Mouse (Mus musculus): ENCODE data around the gene Fbxl12. TPM values are rescaled to one million over a fixed set of nuclear protein-coding genes. Genes with fewer than 3 reads are reported as not detected.

Gene Fbxl12
- 31.5 TPM for polyA plus RNA-seq (2014; fragmentation: Illumina TruSeq; extraction: RNeasy Lipid Tissue Mini Kit (QIAGEN cat#74804); ENCODE audit: low read depth, low replicate concordance)

DNA sequence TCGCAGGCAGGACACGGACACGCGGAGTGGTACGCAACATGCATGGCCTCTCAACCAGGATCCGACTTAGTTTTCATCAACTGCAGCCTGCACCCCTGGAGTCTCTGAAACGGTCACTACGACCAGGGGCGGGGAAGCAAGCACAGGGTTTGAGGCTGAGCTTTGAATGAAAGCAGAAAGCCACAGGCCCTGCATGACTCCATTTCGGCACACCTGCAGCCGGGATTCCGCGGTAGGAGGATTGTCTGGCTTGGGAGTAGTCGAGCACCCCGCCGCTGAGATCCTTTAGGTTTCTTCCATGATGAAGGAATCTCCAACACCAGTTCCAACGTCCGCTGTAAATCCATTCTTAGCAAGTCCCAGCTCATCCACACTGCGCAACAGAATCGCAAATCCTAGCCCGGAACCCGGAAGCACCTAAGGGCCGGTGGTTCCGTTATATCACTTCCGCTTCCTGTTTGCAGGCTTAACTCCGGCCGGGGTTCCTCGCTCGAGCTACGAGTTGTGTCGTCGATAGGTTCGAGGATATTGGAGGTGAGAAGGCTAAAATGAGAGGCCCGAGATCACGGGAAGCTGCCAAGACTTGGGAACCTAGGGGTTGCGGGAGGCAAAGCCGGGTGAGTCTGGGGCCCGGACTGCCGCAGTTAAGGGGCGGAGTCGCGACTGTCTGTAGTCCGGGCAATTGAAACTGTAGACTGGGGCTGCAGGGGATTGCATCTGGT is at the start of gene Fbxl12:
Gene Fbxl12, minus strand, starts transcription at position 408 of the 722 bp plus-strand sequence.

DNA sequence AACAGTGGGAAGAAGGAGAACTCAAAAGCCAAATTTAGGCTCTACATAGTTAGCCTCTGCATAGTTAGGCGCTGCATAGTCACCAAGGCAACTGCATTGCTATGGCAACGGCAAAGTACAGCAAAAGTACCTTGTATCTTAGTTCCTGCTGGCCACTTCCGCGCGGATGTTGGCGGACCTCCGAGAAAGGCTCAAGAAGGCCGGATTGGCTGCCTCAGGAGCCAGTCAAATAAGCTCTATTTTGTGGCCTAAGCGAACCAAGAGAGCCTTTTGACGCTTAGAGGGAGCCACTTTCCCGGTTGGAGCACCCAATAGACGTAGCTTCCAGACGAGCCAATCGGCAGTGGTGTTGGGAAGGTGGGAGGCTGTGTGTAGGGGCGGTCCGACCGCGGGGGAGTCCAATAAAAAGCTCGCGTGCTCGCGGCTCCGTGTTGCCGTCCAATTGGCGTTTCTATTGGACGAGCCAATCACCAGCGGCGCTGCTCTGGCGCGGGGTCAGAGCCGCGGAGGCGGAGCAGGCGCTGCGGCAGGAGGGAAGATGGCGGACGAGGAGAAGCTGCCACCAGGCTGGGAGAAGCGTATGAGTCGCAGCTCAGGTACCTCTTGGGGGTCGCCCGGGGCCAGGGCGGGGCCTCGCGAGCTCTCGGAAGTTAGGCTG is 7.2 kb upstream of the Fbxl12 start, which contains the start of gene Pin1:
Gene Pin1, plus strand, starts transcription at position 494 of the 658 bp plus-strand sequence.

DNA sequence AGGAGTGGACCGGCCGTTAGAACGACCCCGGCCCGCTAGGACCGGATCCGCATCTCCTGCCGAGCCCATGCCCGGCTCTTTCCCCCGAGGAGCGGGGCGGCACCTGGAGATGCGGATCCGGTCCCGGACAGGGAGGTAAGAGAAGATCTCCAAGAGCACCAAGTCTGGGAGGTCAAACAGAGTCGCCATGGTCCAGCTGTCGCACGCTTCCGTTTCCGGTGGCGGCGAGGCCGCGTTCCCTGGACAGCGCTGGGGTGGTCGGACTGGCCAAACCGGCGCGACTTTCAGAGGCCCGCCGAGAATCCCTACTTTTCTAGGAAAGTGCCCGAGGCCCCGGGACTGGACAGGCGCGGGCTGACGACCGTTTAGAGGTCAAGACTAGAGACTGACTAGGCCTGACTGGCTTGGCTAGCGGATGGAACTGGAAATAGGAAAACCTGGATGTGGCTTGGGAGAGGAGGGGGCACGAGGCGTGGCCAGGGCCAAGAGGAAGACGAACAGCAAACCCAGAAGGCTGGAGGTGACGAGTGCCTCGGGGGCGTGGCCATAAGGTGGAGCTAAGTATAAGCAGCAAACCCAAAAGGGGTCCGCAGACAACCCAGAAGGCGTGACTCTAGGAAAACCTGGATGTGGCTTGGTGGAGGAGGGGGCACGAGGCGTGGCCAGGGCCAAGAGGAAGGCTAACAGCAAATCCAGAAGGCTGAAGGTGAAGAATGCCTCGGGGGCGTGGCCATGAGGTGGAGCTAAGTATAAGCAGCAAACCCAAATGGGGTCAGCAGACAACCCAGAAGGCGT is 2.3 kb downstream of the Fbxl12 start, which contains the start of gene Ubl5:
Gene Ubl5, plus strand, starts transcription at position 778 of the 795 bp plus-strand sequence.

DNA sequence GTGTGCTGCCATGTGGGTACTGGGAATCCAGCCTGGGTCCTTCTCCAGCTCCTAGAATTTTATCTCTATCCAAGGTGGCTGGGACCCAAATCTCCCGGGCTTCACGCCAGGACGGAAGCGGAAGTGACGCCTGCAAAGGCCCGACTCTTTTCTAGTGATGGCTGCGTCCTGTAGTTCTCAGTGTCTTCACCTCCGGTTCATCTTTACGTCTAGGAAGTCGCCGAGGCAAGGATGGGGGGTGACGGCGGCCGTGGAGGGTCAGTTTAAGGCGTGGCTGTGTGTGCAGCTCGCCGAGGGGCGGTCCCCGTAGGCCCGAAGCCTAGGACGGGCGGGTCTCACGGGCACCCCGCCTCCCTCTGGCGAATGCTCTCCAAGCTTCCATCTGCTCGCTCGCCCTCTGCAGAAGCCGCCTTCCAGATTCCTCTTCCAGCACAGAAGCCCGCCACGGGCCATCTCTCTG is 63.4 kb downstream of the Fbxl12 start, which contains the start of gene Zfp846:
Gene Zfp846, plus strand, starts transcription at position 117 of the 460 bp plus-strand sequence.

Other genes with a start within 250 kb of the Fbxl12 start
- 5.8 TPM for gene Zfp26, start 184.6 kb downstream of the Fbxl12 start, polyA plus RNA-seq (2014; fragmentation: Illumina TruSeq; extraction: RNeasy Lipid Tissue Mini Kit (QIAGEN cat#74804); ENCODE audit: low read depth, low replicate concordance)
- gene Zfp426, start 152.0 kb downstream of the Fbxl12 start, polyA plus RNA-seq (2014; fragmentation: Illumina TruSeq; extraction: RNeasy Lipid Tissue Mini Kit (QIAGEN cat#74804); ENCODE audit: low read depth, low replicate concordance): 19.5 TPM
- 17.4 TPM for gene Zfp266, start 123.3 kb downstream of the Fbxl12 start, polyA plus RNA-seq (2014; fragmentation: Illumina TruSeq; extraction: RNeasy Lipid Tissue Mini Kit (QIAGEN cat#74804); ENCODE audit: low read depth, low replicate concordance)
- gene Zfp846, start 63.5 kb downstream of the Fbxl12 start, polyA plus RNA-seq (2014; fragmentation: Illumina TruSeq; extraction: RNeasy Lipid Tissue Mini Kit (QIAGEN cat#74804); ENCODE audit: low read depth, low replicate concordance): 5.0 TPM
- 549 TPM for gene Ubl5, start 1.9 kb downstream of the Fbxl12 start, polyA plus RNA-seq (2014; fragmentation: Illumina TruSeq; extraction: RNeasy Lipid Tissue Mini Kit (QIAGEN cat#74804); ENCODE audit: low read depth, low replicate concordance)
- gene Pin1, start 7.3 kb upstream of the Fbxl12 start, polyA plus RNA-seq (2014; fragmentation: Illumina TruSeq; extraction: RNeasy Lipid Tissue Mini Kit (QIAGEN cat#74804); ENCODE audit: low read depth, low replicate concordance): 14.3 TPM
- gene Olfm2, start 101.6 kb upstream of the Fbxl12 start, polyA plus RNA-seq (2014; fragmentation: Illumina TruSeq; extraction: RNeasy Lipid Tissue Mini Kit (QIAGEN cat#74804); ENCODE audit: low read depth, low replicate concordance): 2.6 TPM
- gene Col5a3, start 170.3 kb upstream of the Fbxl12 start, polyA plus RNA-seq (2014; fragmentation: Illumina TruSeq; extraction: RNeasy Lipid Tissue Mini Kit (QIAGEN cat#74804); ENCODE audit: low read depth, low replicate concordance): 72.1 TPM
- not detected for gene Rdh8, start 173.7 kb upstream of the Fbxl12 start, polyA plus RNA-seq (2014; fragmentation: Illumina TruSeq; extraction: RNeasy Lipid Tissue Mini Kit (QIAGEN cat#74804); ENCODE audit: low read depth, low replicate concordance)
- 49.7 TPM for gene A230050P20Rik, start 223.9 kb upstream of the Fbxl12 start, polyA plus RNA-seq (2014; fragmentation: Illumina TruSeq; extraction: RNeasy Lipid Tissue Mini Kit (QIAGEN cat#74804); ENCODE audit: low read depth, low replicate concordance)
- 2.5 TPM for gene Angptl6, start 235.0 kb upstream of the Fbxl12 start, polyA plus RNA-seq (2014; fragmentation: Illumina TruSeq; extraction: RNeasy Lipid Tissue Mini Kit (QIAGEN cat#74804); ENCODE audit: low read depth, low replicate concordance)
- 19.4 TPM for gene Ppan, start 243.4 kb upstream of the Fbxl12 start, polyA plus RNA-seq (2014; fragmentation: Illumina TruSeq; extraction: RNeasy Lipid Tissue Mini Kit (QIAGEN cat#74804); ENCODE audit: low read depth, low replicate concordance)